Comparison of ENCODE assay signal across 1 mouse cellular context in genomic region chr2:5963729-5964128, GRCm38 (mm10). TPM values are rescaled to one million over a fixed set of nuclear protein-coding genes. Genes with fewer than 3 reads are reported as not detected.
"Had no signal": no experiment of that assay in that cellular context is flagged by ENCODE, and none has a peak within 500 bp of the region (broad histone marks: within the 10 kb centered on the region; RNA-seq: fewer than 3 reads in every experiment).

No protein-coding gene starts in this region.

RNA-seq across cellular contexts. Expression of gene Dhtkd1, which starts 21.1 kb away (rescaled TPM):
- total RNA-seq: monocyte, adult 5-6 weeks had no signal
